ENCODE assay signal across 8 mouse cellular contexts in genomic region chrX:103821195-103821831, GRCm38 (mm10). TPM values are rescaled to one million over a fixed set of nuclear protein-coding genes. Genes with fewer than 3 reads are reported as not detected.
DNase-seq lines count a peak whose midpoint lies in the region; ATAC-seq and TF ChIP-seq lines count a peak whose summit lies in the region.

No protein-coding gene starts in this region.

- peak; percentile 54 for ATAC-seq in forebrain, embryonic 14.5 days
- peak; percentile 62 for ATAC-seq in midbrain, postnatal 0 days (ENCODE audit: low FRiP score)

- peaks cover 8% of the 10 kb centered on the region; the same call in 1 of the 2 replicates for H3K27me3 ChIP-seq in forebrain, embryonic 14.5 days (replicated peaks; ENCODE audit: control insufficient read depth, insufficient read depth, low read length)
- H3K27me3 ChIP-seq in limb, embryonic 10.5 days (ENCODE audit: low read depth, poor library complexity, severe bottlenecking): peaks cover 94% of the 10 kb centered on the region
- peaks cover 29% of the 10 kb centered on the region; the same call in 1 of the 2 replicates for H3K27me3 ChIP-seq in midbrain, postnatal 0 days (ENCODE audit: insufficient read depth, low read length)

- WGBS in bone marrow, adult 2 months: 10% methylated on average over 37 of the region's 37 CpGs
- 39% methylated on average over 37 of the region's 37 CpGs for WGBS in forebrain, embryonic 14.5 days
- 16% methylated on average over 33 of the region's 37 CpGs for WGBS in limb, embryonic 10.5 days
- 17% methylated on average over 36 of the region's 37 CpGs for WGBS in midbrain, postnatal 0 days

- DNase-seq in layer of hippocampus, adult 2 months (ENCODE audit: low spot score in 2 of 2): no peak
- DNase-seq in layer of hippocampus, postnatal 14 days (ENCODE audit: low spot score in 2 of 2): no peak
- no peak for DNase-seq in forebrain, embryonic 14.5 days (ENCODE audit: low spot score)
- DNase-seq in limb, embryonic 10.5 days (ENCODE audit: low spot score): peak; percentile 41
- peak; percentile 1 for DNase-seq in midbrain, postnatal 0 days (ENCODE audit: low spot score)
- no peak for DNase-seq in layer of hippocampus, adult 9-10 months (ENCODE audit: low spot score)
- DNase-seq in layer of hippocampus, adult 18-20 months (ENCODE audit: low spot score in 2 of 2): no peak

- H3K9ac ChIP-seq in forebrain, embryonic 14.5 days (ENCODE audit: low read length): peak overlapping the region; percentile 66
- peak overlapping the region; percentile 54 for H3K9ac ChIP-seq in midbrain, postnatal 0 days (replicated peaks; ENCODE audit: low read length, poor library complexity, severe bottlenecking)

- H3K36me3 ChIP-seq in forebrain, embryonic 14.5 days (ENCODE audit: control insufficient read depth, insufficient read depth, low read length): no peaks in the 10 kb centered on the region
- H3K36me3 ChIP-seq in limb, embryonic 10.5 days: no peaks in the 10 kb centered on the region
- no peaks in the 10 kb centered on the region for H3K36me3 ChIP-seq in midbrain, postnatal 0 days (ENCODE audit: insufficient read depth, low read length)

- H3K9me3 ChIP-seq in forebrain, embryonic 14.5 days (replicated peaks; ENCODE audit: control insufficient read depth, low read length): no peaks in the 10 kb centered on the region
- no peaks in the 10 kb centered on the region for H3K9me3 ChIP-seq in limb, embryonic 10.5 days (replicated peaks)
- no peaks in the 10 kb centered on the region for H3K9me3 ChIP-seq in midbrain, postnatal 0 days (ENCODE audit: low read length)

- no peaks in the 10 kb centered on the region for H3K4me1 ChIP-seq in bone marrow, adult 2 months (ENCODE audit: control insufficient read depth, insufficient read depth, low read length)
- 0 out of 2 replicates have a peak, but pooled peaks cover 2% of the 10 kb centered on the region for H3K4me1 ChIP-seq in forebrain, embryonic 14.5 days (ENCODE audit: control insufficient read depth, insufficient read depth, low read length)
- peaks cover 15% of the 10 kb centered on the region; the same call in 1 of the 2 replicates for H3K4me1 ChIP-seq in limb, embryonic 10.5 days
- no peaks in the 10 kb centered on the region for H3K4me1 ChIP-seq in midbrain, postnatal 0 days (ENCODE audit: insufficient read depth, low read length)

- H3K27ac ChIP-seq in layer of hippocampus, adult 2 months: peak overlapping the region; percentile 94
- H3K27ac ChIP-seq in bone marrow, adult 2 months (ENCODE audit: control insufficient read depth, insufficient read depth, low read depth, low read length, poor library complexity): no peak overlapping the region
- H3K27ac ChIP-seq in forebrain, embryonic 14.5 days (ENCODE audit: low read depth, low read length): peak overlapping the region; percentile 66; the same call in 1 of the 2 replicates
- peak overlapping the region; percentile 87 for H3K27ac ChIP-seq in limb, embryonic 10.5 days
- peak overlapping the region; percentile 47; the same call in 1 of the 2 replicates for H3K27ac ChIP-seq in midbrain, postnatal 0 days (ENCODE audit: low read depth, low read length)

- H3K4me3 ChIP-seq in layer of hippocampus, adult 2 months: peak overlapping the region; percentile 67
- H3K4me3 ChIP-seq in bone marrow, adult 2 months (replicated peaks; ENCODE audit: control insufficient read depth, low read depth, low read length): peak overlapping the region; percentile 27
- H3K4me3 ChIP-seq in forebrain, embryonic 14.5 days (ENCODE audit: low read depth, low read length): peak overlapping the region; percentile 49
- peak overlapping the region; percentile 62 for H3K4me3 ChIP-seq in limb, embryonic 10.5 days
- H3K4me3 ChIP-seq in midbrain, postnatal 0 days (ENCODE audit: low read depth, low read length): peak overlapping the region; percentile 55

- H3K4me2 ChIP-seq in forebrain, embryonic 14.5 days (ENCODE audit: low read length): peak overlapping the region; percentile 69
- peak overlapping the region; percentile 71 for H3K4me2 ChIP-seq in midbrain, postnatal 0 days (ENCODE audit: low read depth, low read length, poor library complexity, severe bottlenecking)

- TF ChIP-seq POLR2A in bone marrow, adult 2 months (IDR thresholded peaks at IDR 0.05; ENCODE audit: borderline replicate concordance, control insufficient read depth, low read depth, low read length): no peak

- TF ChIP-seq CTCF in layer of hippocampus, adult 2 months (conservative IDR thresholded peaks at IDR 0.05): no peak
- no peak for TF ChIP-seq CTCF in bone marrow, adult 2 months (IDR thresholded peaks at IDR 0.05; ENCODE audit: control insufficient read depth, insufficient read depth, low read length)
- TF ChIP-seq CTCF in midbrain, postnatal 0 days (IDR thresholded peaks at IDR 0.05): no peak

RNA-seq across cellular contexts. Expression of gene Slc16a2, which starts 0.5 kb away (rescaled TPM):
- total RNA-seq in layer of hippocampus, adult 2 months (2021): 10 to 100 TPM; 34.9 to 35.7 TPM
- total RNA-seq in layer of hippocampus, postnatal 14 days (2021): 10 to 100 TPM; 65.9 to 76.3 TPM
- polyA plus RNA-seq in bone marrow, adult 2 months (2011; ENCODE audit: insufficient read depth, insufficient read length, low replicate concordance, missing spikeins): 0.31 and 4.2 TPM in 2 replicates
- 27.5 and 29.8 TPM in 2 replicates for polyA plus RNA-seq in forebrain, embryonic 14.5 days (2014; fragmentation: Nextera tagmentation; extraction: Ambion mirVana)
- 9.8 and 14.8 TPM in 2 replicates for polyA plus RNA-seq in limb, embryonic 10.5 days (2016; fragmentation: Nextera tagmentation; extraction: Ambion mirVana)
- total RNA-seq in midbrain, postnatal 0 days (2014; rRNA removed): 42.4 and 48.4 TPM in 2 replicates
- polyA plus RNA-seq in midbrain, postnatal 0 days (2015; fragmentation: Nextera tagmentation; extraction: Ambion mirVana): 25.3 and 25.9 TPM in 2 replicates
- 10 to 100 TPM; 34.1 to 36.0 TPM for total RNA-seq in layer of hippocampus, adult 18-20 months (2021)

Comparison
In these comparisons a context has a peak if more than half of its experiments do, and no peak if none do; other contexts are left out.
1. DNase-seq: peak in limb, embryonic 10.5 days (single experiment) and midbrain, postnatal 0 days (single experiment); none in layer of hippocampus, adult 2 months (0 of 2), layer of hippocampus, postnatal 14 days (0 of 2), forebrain, embryonic 14.5 days (single experiment), layer of hippocampus, adult 9-10 months (single experiment) and layer of hippocampus, adult 18-20 months (0 of 2).
2. Peak in every context shown above with its lines, with median percentiles within 50 percentile points of each other: H3K4me3 ChIP-seq.